Mouse (Mus musculus): ENCODE results near the gene Lmbrd2. TPM values are rescaled to one million over a fixed set of nuclear protein-coding genes. Genes with fewer than 3 reads are reported as not detected.

The Lmbrd2 gene
- total RNA-seq, 2 experiments from 2014 or later = 55.0 to 58.0 TPM

Other genes starting within 250 kb of the Lmbrd2 start
- gene Ranbp3l, start 172.6 kb upstream of the Lmbrd2 start, total RNA-seq (2021) = 1 to 10 TPM; 6.4 to 8.0 TPM
- gene Nadk2, start 69.3 kb upstream of the Lmbrd2 start, total RNA-seq (2021) = 10 to 100 TPM; 46.8 to 50.0 TPM
- gene Skp2, start 14.9 kb downstream of the Lmbrd2 start, total RNA-seq (2021) = 1 to 10 TPM; 7.2 to 7.5 TPM
- gene Ugt3a1, start 136.3 kb downstream of the Lmbrd2 start, total RNA-seq (2021) = not detected
- gene Ugt3a2, start 195.0 kb downstream of the Lmbrd2 start, total RNA-seq (2021) = not detected